Mouse (Mus musculus) mesoderm, embryonic 11.5 days (tissue): ENCODE measurements at regions not wholly inside any gene's neighbourhood (a gene's known extent, or its start where the extent isn't known, plus 50 kb on each side); places are given as distances from the start of the nearest gene placed in this dataset.
A peak's percentile ranks its signal among the peaks of the same experiment; 100 is the strongest.

ENCODE experiments used
- DNase-seq: peaks from one replicate; pipeline ENCODE4 v3.0.0-alpha.2; 2012; ENCODE audit warnings: low read depth, low spot score

DNA sequence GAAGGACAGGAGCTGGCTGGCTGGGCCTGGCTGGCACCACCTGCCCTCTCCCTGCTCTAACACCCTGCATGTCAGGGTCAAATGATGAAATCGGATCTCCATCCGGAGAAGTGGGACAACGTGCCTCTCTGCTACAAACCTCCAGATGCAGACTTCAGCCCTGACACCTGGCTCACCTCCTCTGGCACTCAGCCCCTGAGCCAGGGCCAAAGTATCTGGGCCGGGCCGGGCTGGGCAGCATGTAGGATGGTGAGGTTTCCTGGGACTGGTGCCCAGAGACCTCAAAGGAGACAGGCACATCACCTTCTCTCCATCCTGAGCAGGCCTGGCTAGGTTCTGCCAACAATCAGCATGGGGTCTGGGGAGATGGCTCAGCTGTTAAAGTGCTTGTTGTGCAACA is 113.5 kb downstream of the Tfcp2l1 start:
- no peak for DNase-seq

- DNase-seq: no peak
Observed at GRCm38 (mm10) chr1:118748196-118748595, 120.5 kb downstream of the Tfcp2l1 start.

GRCm38 (mm10) chr1:118752869-118753268 is 125.1 kb downstream of the Tfcp2l1 start:
- no peak for DNase-seq

GRCm38 (mm10) chr1:118756171-118756865 is 128.6 kb downstream of the Tfcp2l1 start:
- no peak for DNase-seq

DNA sequence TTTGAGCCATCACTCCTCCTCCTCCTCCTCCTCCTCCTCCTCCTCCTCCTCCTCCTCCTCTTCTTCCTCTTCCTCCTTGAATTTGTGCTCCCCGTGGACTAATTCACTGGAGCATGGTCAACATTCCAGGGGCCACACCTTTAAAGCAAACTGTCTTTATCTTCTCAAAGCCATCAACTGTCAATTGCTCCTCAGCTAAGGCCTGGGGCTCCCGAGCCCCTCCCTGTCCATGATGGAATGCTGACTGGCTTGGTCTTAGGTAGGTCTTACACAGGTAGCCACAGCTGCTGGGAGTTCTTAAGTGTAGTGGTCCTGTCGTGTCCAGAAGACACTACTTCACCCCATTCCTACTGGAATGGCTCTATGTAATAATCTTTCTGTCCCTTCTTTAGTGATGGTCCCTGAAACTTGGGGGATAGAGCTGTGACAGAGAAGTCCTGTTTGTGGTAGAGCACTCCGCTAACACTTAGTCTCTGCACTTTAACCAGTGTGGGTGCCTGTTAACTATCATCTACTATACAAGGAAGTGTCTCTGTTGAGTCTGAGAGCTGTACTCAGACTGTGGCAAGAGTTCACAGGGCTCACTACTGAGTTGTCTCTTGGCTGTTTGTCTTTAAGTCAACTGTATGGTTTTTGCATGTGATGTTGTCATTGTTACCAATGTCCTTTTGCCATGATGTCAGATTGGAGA is 129.7 kb downstream of the Tfcp2l1 start:
- DNase-seq: no peak

GRCm38 (mm10) chr1:118758031-118758400 is 130.3 kb downstream of the Tfcp2l1 start:
- DNase-seq: no peak

DNA sequence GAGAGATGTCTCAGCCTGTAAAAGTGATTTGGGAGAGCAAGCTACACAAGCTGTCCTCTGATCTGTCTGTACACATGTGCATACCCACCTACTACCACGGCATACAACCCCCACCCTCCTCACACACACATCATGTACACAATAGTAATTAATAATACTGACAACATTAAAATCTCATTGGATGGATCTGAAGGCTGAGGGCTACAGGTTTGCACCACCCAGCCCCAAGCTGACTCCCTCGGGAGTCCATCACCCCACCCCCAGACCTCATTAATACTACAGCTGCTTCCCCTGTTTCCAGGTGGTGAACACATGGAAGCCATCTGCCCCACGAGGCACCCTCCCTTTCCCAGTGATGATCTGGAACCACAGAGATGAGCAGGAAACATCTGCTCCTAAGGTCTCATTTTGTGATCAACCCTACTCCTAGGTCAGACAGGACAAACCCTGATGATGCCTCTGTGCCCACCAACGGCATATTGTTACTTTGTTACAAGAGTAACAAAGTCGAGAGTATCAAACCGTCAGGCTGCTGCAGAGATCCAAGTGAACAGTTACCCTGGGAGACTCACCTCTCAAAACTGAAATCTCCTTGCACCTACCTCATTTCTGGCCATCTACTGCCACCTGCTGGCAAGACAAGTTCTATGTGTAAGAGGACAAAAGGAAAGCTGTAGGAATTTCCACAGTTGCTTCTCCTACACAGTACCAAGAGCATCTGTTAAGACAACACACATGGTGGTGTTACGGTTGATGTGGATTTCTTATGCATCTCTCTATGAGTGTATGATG is 131.6 kb downstream of the Tfcp2l1 start:
- peak; percentile 91 for DNase-seq

DNA sequence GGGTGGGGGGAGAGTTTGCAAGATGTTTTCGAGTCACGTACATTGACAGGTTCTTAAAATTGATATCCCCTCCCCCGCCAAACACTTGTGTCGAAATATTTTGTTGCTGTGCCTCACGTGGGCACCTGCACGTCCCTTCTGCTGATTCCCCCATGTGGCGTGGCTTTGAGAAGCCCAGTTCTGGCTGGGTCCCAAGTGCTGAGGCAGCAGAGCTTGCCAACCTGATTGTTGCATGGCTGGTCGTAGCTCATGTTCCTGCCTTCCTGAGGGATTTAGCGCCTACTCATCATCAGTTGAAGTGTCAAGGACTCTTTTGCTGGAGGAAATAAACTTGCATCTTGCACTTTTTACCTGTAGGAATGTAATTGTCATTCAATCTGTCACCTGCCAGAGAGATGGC is 137.8 kb downstream of the Tfcp2l1 start:
- no peak for DNase-seq

DNA sequence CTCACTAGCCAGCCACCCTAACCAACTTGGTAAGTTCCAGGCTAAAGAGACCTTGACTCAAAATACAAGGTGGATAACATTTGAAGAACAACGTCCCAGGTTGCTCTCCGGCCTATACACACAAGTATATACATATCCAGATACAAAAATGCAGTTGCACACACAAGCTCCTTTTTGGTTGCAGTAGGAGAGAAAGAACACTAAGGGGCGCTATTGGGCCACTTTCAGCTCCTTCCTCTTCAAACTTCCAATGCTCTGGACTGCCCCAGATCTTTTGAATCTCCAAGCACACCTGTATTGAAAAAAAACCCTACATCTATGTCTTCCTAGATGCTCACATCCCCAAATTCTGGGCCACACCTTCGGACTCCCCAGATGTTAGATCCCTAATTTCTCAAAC is 141.1 kb downstream of the Tfcp2l1 start:
- peak; percentile 74 for DNase-seq

DNA sequence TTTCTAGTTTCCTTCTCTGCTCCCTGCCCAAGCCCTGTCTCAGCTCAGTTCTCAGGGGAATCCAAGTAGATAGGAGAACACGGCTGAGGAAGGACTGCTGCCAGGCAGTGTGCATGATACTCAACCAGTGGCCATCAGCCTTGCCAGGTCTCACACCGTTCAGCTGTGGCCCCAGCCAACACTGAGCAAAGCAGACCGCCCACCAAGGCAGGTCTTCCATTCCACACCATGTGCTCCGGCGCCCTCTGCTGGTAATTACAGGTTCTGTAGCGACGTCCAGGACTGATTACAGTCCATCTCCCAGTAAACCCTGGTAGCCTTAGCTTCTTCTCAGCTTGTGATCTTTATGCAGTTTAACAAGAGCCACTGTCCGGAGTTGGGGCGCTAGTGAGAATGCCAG is 144.5 kb downstream of the Tfcp2l1 start:
- DNase-seq: peak; percentile 65

GRCm38 (mm10) chr1:118776594-118777441 is 149.1 kb downstream of the Tfcp2l1 start:
- peak; percentile 78 for DNase-seq
